Mouse (Mus musculus): Measurements from ENCODE around the gene Adipor2. TPM values are rescaled to one million over a fixed set of nuclear protein-coding genes. Genes with fewer than 3 reads are reported as not detected.

Gene Adipor2
- polyA plus RNA-seq, 1 experiment from 2014 or later: 35.3 TPM

DNA sequence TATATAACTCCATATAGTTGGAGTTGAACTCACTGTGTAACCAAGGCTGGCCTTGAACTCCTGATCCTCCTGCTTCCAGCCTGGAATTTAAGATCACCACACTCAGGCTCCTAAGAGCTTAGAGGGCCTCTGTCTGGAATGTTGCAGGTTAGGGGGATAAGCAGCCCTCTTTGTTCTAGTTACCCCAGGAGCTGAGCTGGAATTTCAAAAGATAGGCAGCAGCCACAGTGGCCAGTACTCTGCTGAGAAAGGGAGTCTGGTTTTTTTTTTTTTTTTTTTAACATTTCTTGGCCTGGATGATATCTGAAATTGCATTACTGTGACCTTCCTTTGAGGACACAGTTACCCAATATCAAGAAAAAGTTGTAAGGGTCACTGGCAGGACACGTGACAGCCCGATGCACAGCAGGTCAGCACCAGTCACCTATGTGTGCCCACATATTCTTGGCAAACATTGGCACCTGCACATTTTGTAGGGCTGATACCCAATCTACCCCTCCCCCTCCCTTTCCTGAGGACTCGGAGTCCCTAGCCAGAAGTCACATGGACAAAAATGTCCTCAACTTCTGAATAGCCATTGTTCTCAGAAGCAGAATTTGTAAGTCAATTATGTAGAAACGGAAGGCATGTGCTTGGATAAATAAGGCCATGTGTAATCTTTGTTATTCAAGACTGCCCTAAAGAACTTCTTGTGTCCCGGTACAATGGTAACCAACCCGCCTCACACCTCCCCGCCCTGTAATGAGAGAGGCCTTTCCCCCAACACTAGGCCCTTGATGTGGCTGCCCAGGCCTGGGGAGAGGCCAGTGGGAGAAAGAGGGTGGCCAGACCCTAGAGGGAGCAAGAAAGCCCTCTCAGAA is 1.1 kb upstream of the Adipor2 start:
- Histone ChIP-seq H3K4me3 (replicated peaks) (no peak overlapping the region), H3K36me3 (no peaks in the 10 kb centered on the region), H3K9ac (replicated peaks) (no peak overlapping the region), H3K4me2 (no peak overlapping the region), H3K27me3 (replicated peaks) (no peaks in the 10 kb centered on the region), H3K9me3 (replicated peaks) (no peaks in the 10 kb centered on the region), H3K4me1 (peaks cover 12% of the 10 kb centered on the region), H3K27ac (replicated peaks) (no peak overlapping the region; the same call in 1 of the 2 replicates)
- WGBS: 28% methylated on average over 7 of the region's 7 CpGs
- no peak for ATAC-seq (ENCODE audit: low FRiP score)

GRCm38 (mm10) chr6:119417821-119418220 is 317 bp upstream of the Adipor2 start:
- Histone ChIP-seq H3K4me3 (replicated peaks) (no peak overlapping the region), H3K27me3 (replicated peaks) (no peaks in the 10 kb centered on the region), H3K27ac (replicated peaks) (no peak overlapping the region), H3K4me2 (no peak overlapping the region), H3K9me3 (replicated peaks) (no peaks in the 10 kb centered on the region), H3K9ac (replicated peaks) (no peak overlapping the region), H3K36me3 (no peaks in the 10 kb centered on the region), H3K4me1 (peaks cover 12% of the 10 kb centered on the region)
- no peak for ATAC-seq (ENCODE audit: low FRiP score)
- WGBS: 62% methylated on average over 7 of the region's 7 CpGs

- Histone ChIP-seq H3K27me3 (replicated peaks) (no peaks in the 10 kb centered on the region), H3K9ac (replicated peaks) (no peak overlapping the region), H3K27ac (replicated peaks) (no peak overlapping the region), H3K9me3 (replicated peaks) (no peaks in the 10 kb centered on the region), H3K36me3 (no peaks in the 10 kb centered on the region), H3K4me1 (peaks cover 12% of the 10 kb centered on the region), H3K4me2 (no peak overlapping the region), H3K4me3 (replicated peaks) (no peak overlapping the region)
- no peak for ATAC-seq (ENCODE audit: low FRiP score)
- WGBS: 68% methylated on average over 6 of the region's 6 CpGs
These were observed 861 bp downstream of the Adipor2 start for GRCm38 (mm10) chr6:119416643-119417042.

- Histone ChIP-seq H3K4me3 (replicated peaks) (no peak overlapping the region), H3K9ac (replicated peaks) (no peak overlapping the region), H3K9me3 (replicated peaks) (no peaks in the 10 kb centered on the region), H3K27me3 (replicated peaks) (no peaks in the 10 kb centered on the region), H3K4me2 (no peak overlapping the region), H3K36me3 (no peaks in the 10 kb centered on the region), H3K27ac (replicated peaks) (no peak overlapping the region), H3K4me1 (peaks cover 11% of the 10 kb centered on the region)
- WGBS: 88% methylated on average over 15 of the region's 15 CpGs
- ATAC-seq (ENCODE audit: low FRiP score): no peak
These were observed 3.1 kb downstream of the Adipor2 start for GRCm38 (mm10) chr6:119414262-119415043.

GRCm38 (mm10) chr6:119412588-119412987 is 4.9 kb downstream of the Adipor2 start:
- ATAC-seq (ENCODE audit: low FRiP score): no peak
- Histone ChIP-seq H3K9ac (replicated peaks) (no peak overlapping the region), H3K9me3 (replicated peaks) (no peaks in the 10 kb centered on the region), H3K27ac (replicated peaks) (no peak overlapping the region), H3K4me3 (replicated peaks) (no peak overlapping the region), H3K36me3 (no peaks in the 10 kb centered on the region), H3K27me3 (replicated peaks) (no peaks in the 10 kb centered on the region), H3K4me2 (no peak overlapping the region), H3K4me1 (peaks cover 14% of the 10 kb centered on the region; the same call in 1 of the 2 replicates)
- 96% methylated on average over 4 of the region's 4 CpGs for WGBS

DNA sequence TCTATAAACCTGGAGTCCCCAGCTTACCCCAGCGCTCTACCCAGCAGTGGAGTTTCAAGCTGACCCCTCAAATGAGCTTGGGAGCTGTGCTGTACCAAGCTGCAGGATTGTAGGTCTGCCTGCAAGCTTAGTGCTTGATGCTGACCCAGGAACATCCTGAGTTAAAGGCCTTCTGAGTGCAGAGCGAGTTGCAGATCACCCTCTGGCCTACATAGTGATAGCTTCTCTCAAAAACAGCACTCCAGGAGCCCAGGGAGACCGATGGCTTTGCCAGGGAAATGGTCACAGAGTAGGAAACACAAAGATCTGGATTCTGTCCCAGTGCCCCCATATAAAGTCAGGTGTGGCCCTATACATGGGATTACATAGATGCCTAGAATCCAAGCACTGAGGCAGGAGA is 6.0 kb downstream of the Adipor2 start:
- H3K4me2 ChIP-seq: no peak overlapping the region
- H3K36me3 ChIP-seq: no peaks in the 10 kb centered on the region
- H3K4me3 ChIP-seq (replicated peaks): no peak overlapping the region
- ATAC-seq (ENCODE audit: low FRiP score): no peak
- 85% methylated on average over 3 of the region's 3 CpGs for WGBS
- no peak overlapping the region for H3K27ac ChIP-seq (replicated peaks)
- no peaks in the 10 kb centered on the region for H3K9me3 ChIP-seq (replicated peaks)
- no peak overlapping the region for H3K9ac ChIP-seq (replicated peaks)
- 0 out of 2 replicates have a peak, but pooled peaks cover 5% of the 10 kb centered on the region for H3K4me1 ChIP-seq
- H3K27me3 ChIP-seq (replicated peaks): no peaks in the 10 kb centered on the region

- ATAC-seq (ENCODE audit: low FRiP score): no peak
These were observed 7.7 kb downstream of the Adipor2 start for GRCm38 (mm10) chr6:119409766-119410165.

GRCm38 (mm10) chr6:119408582-119408981 is 8.9 kb downstream of the Adipor2 start:
- H3K4me2 ChIP-seq: no peak overlapping the region
- H3K27ac ChIP-seq (replicated peaks): no peak overlapping the region
- H3K9me3 ChIP-seq (replicated peaks): no peaks in the 10 kb centered on the region
- no peak overlapping the region for H3K4me3 ChIP-seq (replicated peaks)
- H3K27me3 ChIP-seq (replicated peaks): no peaks in the 10 kb centered on the region
- peaks cover 9% of the 10 kb centered on the region; the same call in 1 of the 2 replicates for H3K4me1 ChIP-seq
- H3K36me3 ChIP-seq: no peaks in the 10 kb centered on the region
- 55% methylated on average over 9 of the region's 9 CpGs for WGBS
- no peak for ATAC-seq (ENCODE audit: low FRiP score)
- H3K9ac ChIP-seq (replicated peaks): no peak overlapping the region

More at GRCm38 (mm10) chr6:119409766-119410165, 7.7 kb downstream of the Adipor2 start:
- Histone ChIP-seq H3K9me3 (replicated peaks) (no peaks in the 10 kb centered on the region), H3K4me1 (peaks cover 9% of the 10 kb centered on the region; the same call in 1 of the 2 replicates), H3K4me3 (replicated peaks) (no peak overlapping the region), H3K27me3 (replicated peaks) (no peaks in the 10 kb centered on the region), H3K27ac (replicated peaks) (no peak overlapping the region), H3K36me3 (no peaks in the 10 kb centered on the region), H3K4me2 (no peak overlapping the region), H3K9ac (replicated peaks) (no peak overlapping the region)
- 56% methylated on average over 1 of the region's 1 CpGs for WGBS

DNA sequence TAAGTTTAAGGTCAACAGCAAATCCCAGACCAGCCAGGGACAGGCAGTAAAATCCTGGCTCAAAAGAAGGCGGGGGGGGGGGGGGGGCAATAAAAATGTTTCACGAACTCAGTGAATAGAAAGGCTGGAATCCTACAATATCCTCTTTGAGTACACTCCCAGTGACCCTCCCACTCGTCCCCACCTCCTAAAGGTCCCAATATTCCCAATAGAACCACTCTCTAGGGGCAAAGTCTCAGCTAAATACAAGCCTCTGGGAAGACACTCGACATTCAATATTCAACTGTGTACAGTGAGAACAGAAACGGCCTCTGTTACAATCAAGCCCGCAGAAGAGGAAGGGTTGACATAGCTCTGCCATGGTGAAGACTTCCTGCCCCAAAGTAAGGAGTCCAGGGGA is 9.7 kb downstream of the Adipor2 start:
- no peak overlapping the region for H3K27ac ChIP-seq (replicated peaks)
- no peak overlapping the region for H3K9ac ChIP-seq (replicated peaks)
- H3K4me1 ChIP-seq: peaks cover 9% of the 10 kb centered on the region; the same call in 1 of the 2 replicates
- H3K27me3 ChIP-seq (replicated peaks): no peaks in the 10 kb centered on the region
- ATAC-seq (ENCODE audit: low FRiP score): no peak
- H3K9me3 ChIP-seq (replicated peaks): no peaks in the 10 kb centered on the region
- H3K36me3 ChIP-seq: no peaks in the 10 kb centered on the region
- H3K4me3 ChIP-seq (replicated peaks): no peak overlapping the region
- WGBS: 23% methylated on average over 6 of the region's 6 CpGs
- H3K4me2 ChIP-seq: no peak overlapping the region

- 89% methylated on average over 8 of the region's 8 CpGs for WGBS
- no peaks in the 10 kb centered on the region for H3K9me3 ChIP-seq (replicated peaks)
- H3K9ac ChIP-seq (replicated peaks): no peak overlapping the region
- no peak overlapping the region for H3K4me2 ChIP-seq
- no peaks in the 10 kb centered on the region for H3K36me3 ChIP-seq
- no peaks in the 10 kb centered on the region for H3K27me3 ChIP-seq (replicated peaks)
- H3K27ac ChIP-seq (replicated peaks): no peak overlapping the region
- H3K4me1 ChIP-seq: peaks cover 9% of the 10 kb centered on the region; the same call in 1 of the 2 replicates
- ATAC-seq (ENCODE audit: low FRiP score): no peak
- H3K4me3 ChIP-seq (replicated peaks): no peak overlapping the region
These were observed 11.0 kb downstream of the Adipor2 start for GRCm38 (mm10) chr6:119406528-119406927.

DNA sequence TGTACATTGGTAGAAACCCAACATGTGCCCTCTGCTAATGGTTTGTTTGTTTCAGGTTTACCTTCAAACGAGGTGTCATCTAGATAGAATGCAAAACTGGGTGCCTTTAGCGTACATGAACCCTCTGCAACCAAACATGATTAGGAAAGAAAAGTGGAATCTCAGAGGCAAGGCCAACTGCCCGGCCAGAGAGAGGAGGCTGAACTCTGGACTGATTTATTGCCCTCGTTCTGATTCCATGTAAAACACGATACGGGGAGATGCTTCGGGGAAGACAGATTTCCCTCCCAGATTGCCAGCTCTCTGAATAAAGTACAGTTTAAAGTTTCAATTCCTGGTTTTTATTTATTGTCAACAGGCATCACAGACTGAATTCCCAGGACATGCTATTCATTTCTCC is 12.2 kb downstream of the Adipor2 start:
- Histone ChIP-seq H3K9me3 (replicated peaks) (no peaks in the 10 kb centered on the region), H3K4me2 (no peak overlapping the region), H3K4me1 (peaks cover 9% of the 10 kb centered on the region; the same call in 1 of the 2 replicates), H3K9ac (replicated peaks) (no peak overlapping the region), H3K27me3 (replicated peaks) (no peaks in the 10 kb centered on the region), H3K27ac (replicated peaks) (no peak overlapping the region), H3K36me3 (no peaks in the 10 kb centered on the region), H3K4me3 (replicated peaks) (no peak overlapping the region)
- no peak for ATAC-seq (ENCODE audit: low FRiP score)
- 45% methylated on average over 7 of the region's 7 CpGs for WGBS

All from neural tube, embryonic 15.5 days (tissue).